Mouse (Mus musculus): ENCODE measurements around the gene Fxyd3. TPM values are rescaled to one million over a fixed set of nuclear protein-coding genes. Genes with fewer than 3 reads are reported as not detected.

Fxyd3 gene
- polyA plus RNA-seq, 1 experiment from 2014 or later: 22.5 TPM

GRCm38 (mm10) chr7:31034789-31035188 is 41.7 kb downstream of the Fxyd3 start:
- H3K4me1 ChIP-seq (replicated peaks; ENCODE audit: insufficient read depth, low read length): no peaks in the 10 kb centered on the region
- no peak overlapping the region for H3K27ac ChIP-seq
- H3K9me3 ChIP-seq (replicated peaks; ENCODE audit: low read length): no peaks in the 10 kb centered on the region
- 75% methylated on average over 11 of the region's 11 CpGs for WGBS
- H3K4me3 ChIP-seq (replicated peaks; ENCODE audit: low read depth, low read length): no peak overlapping the region
- ATAC-seq (replicated peaks; ENCODE audit: low FRiP score, low read depth) (no peak), DNase-seq (ENCODE audit: low spot score) (no peak)
- H3K4me2 ChIP-seq (ENCODE audit: low read length): no peak overlapping the region
- H3K9ac ChIP-seq (ENCODE audit: low read depth, low read length): no peak overlapping the region
- H3K36me3 ChIP-seq (ENCODE audit: insufficient read depth, low read length): no peaks in the 10 kb centered on the region
- peak; percentile 33; the same call in 1 of the 2 replicates for TF ChIP-seq CTCF (IDR thresholded peaks at IDR 0.05; ENCODE audit: low read depth)
- H3K27me3 ChIP-seq (ENCODE audit: insufficient read depth, low read length): no peaks in the 10 kb centered on the region

GRCm38 (mm10) chr7:31033409-31034165 is 42.9 kb downstream of the Fxyd3 start:
- 44% methylated on average over 9 of the region's 9 CpGs for WGBS
- no peak overlapping the region for H3K4me2 ChIP-seq (ENCODE audit: low read length)
- H3K9ac ChIP-seq (ENCODE audit: low read depth, low read length): no peak overlapping the region
- no peaks in the 10 kb centered on the region for H3K27me3 ChIP-seq (ENCODE audit: insufficient read depth, low read length)
- H3K9me3 ChIP-seq (replicated peaks; ENCODE audit: low read length): no peaks in the 10 kb centered on the region
- H3K4me1 ChIP-seq (replicated peaks; ENCODE audit: insufficient read depth, low read length): no peaks in the 10 kb centered on the region
- no peaks in the 10 kb centered on the region for H3K36me3 ChIP-seq (ENCODE audit: insufficient read depth, low read length)
- no peak for TF ChIP-seq CTCF (IDR thresholded peaks at IDR 0.05; ENCODE audit: low read depth)
- no peak overlapping the region for H3K4me3 ChIP-seq (replicated peaks; ENCODE audit: low read depth, low read length)
- H3K27ac ChIP-seq: no peak overlapping the region
- peak; percentile 43; the same call in 1 of the 2 replicates for ATAC-seq (replicated peaks; ENCODE audit: low FRiP score, low read depth)
- DNase-seq (ENCODE audit: low spot score): no peak

GRCm38 (mm10) chr7:31031731-31032130 is 44.8 kb downstream of the Fxyd3 start:
- H3K9me3 ChIP-seq (replicated peaks; ENCODE audit: low read length): no peaks in the 10 kb centered on the region
- no peak for DNase-seq (ENCODE audit: low spot score)
- no peak overlapping the region for H3K27ac ChIP-seq
- TF ChIP-seq CTCF (IDR thresholded peaks at IDR 0.05; ENCODE audit: low read depth): no peak
- H3K4me2 ChIP-seq (ENCODE audit: low read length): no peak overlapping the region
- H3K4me1 ChIP-seq (replicated peaks; ENCODE audit: insufficient read depth, low read length): no peaks in the 10 kb centered on the region
- H3K9ac ChIP-seq (ENCODE audit: low read depth, low read length): no peak overlapping the region
- no peak for ATAC-seq (replicated peaks; ENCODE audit: low FRiP score, low read depth)
- H3K4me3 ChIP-seq (replicated peaks; ENCODE audit: low read depth, low read length): no peak overlapping the region
- no peaks in the 10 kb centered on the region for H3K36me3 ChIP-seq (ENCODE audit: insufficient read depth, low read length)
- H3K27me3 ChIP-seq (ENCODE audit: insufficient read depth, low read length): no peaks in the 10 kb centered on the region
- WGBS: 79% methylated on average over 7 of the region's 7 CpGs

GRCm38 (mm10) chr7:31030717-31031116 is 45.8 kb downstream of the Fxyd3 start:
- WGBS: 69% methylated on average over 2 of the region's 2 CpGs

GRCm38 (mm10) chr7:31028609-31029008 is 47.9 kb downstream of the Fxyd3 start:
- Histone ChIP-seq H3K4me2 (ENCODE audit: low read length) (no peak overlapping the region), H3K27me3 (ENCODE audit: insufficient read depth, low read length) (no peaks in the 10 kb centered on the region), H3K4me1 (replicated peaks; ENCODE audit: insufficient read depth, low read length) (no peaks in the 10 kb centered on the region), H3K36me3 (ENCODE audit: insufficient read depth, low read length) (no peaks in the 10 kb centered on the region), H3K9me3 (replicated peaks; ENCODE audit: low read length) (no peaks in the 10 kb centered on the region), H3K4me3 (replicated peaks; ENCODE audit: low read depth, low read length) (no peak overlapping the region), H3K27ac (no peak overlapping the region), H3K9ac (ENCODE audit: low read depth, low read length) (no peak overlapping the region)
- ATAC-seq (replicated peaks; ENCODE audit: low FRiP score, low read depth) (no peak), DNase-seq (ENCODE audit: low spot score) (no peak)
- TF ChIP-seq CTCF (IDR thresholded peaks at IDR 0.05; ENCODE audit: low read depth): no peak
- whole genome bisulfite sequencing: 66% methylated on average over 8 of the region's 8 CpGs

More at GRCm38 (mm10) chr7:31030717-31031116, 45.8 kb downstream of the Fxyd3 start:
- H3K36me3 ChIP-seq (ENCODE audit: insufficient read depth, low read length): no peaks in the 10 kb centered on the region
- H3K27ac ChIP-seq: no peak overlapping the region
- no peak overlapping the region for H3K9ac ChIP-seq (ENCODE audit: low read depth, low read length)
- no peak overlapping the region for H3K4me2 ChIP-seq (ENCODE audit: low read length)
- no peak overlapping the region for H3K4me3 ChIP-seq (replicated peaks; ENCODE audit: low read depth, low read length)
- no peaks in the 10 kb centered on the region for H3K27me3 ChIP-seq (ENCODE audit: insufficient read depth, low read length)
- no peaks in the 10 kb centered on the region for H3K9me3 ChIP-seq (replicated peaks; ENCODE audit: low read length)
- peak; percentile 27; the same call in 1 of the 2 replicates for TF ChIP-seq CTCF (IDR thresholded peaks at IDR 0.05; ENCODE audit: low read depth)
- H3K4me1 ChIP-seq (replicated peaks; ENCODE audit: insufficient read depth, low read length): no peaks in the 10 kb centered on the region
- no peak for ATAC-seq (replicated peaks; ENCODE audit: low FRiP score, low read depth)
- DNase-seq (ENCODE audit: low spot score): no peak

Small RNA genes lying within 50 kb of the gene (microRNA-seq; reads per million reads assigned to microRNA genes)
- gene Mir7050: not detected

Other genes starting within 250 kb of the Fxyd3 start
- 0.20 TPM in 1 of 2 replicates, not detected in the other for gene Ffar3, start 220.5 kb downstream of the Fxyd3 start, polyA plus RNA-seq (2015; fragmentation: Nextera tagmentation; extraction: Ambion mirVana)
- gene Ffar1, start 215.1 kb downstream of the Fxyd3 start, polyA plus RNA-seq (2015; fragmentation: Nextera tagmentation; extraction: Ambion mirVana): 0.03 TPM in 1 of 2 replicates, not detected in the other
- 0.20 and 0.45 TPM in 2 replicates for gene Cd22, start 196.4 kb downstream of the Fxyd3 start, polyA plus RNA-seq (2015; fragmentation: Nextera tagmentation; extraction: Ambion mirVana)
- gene Mag, start 161.8 kb downstream of the Fxyd3 start, polyA plus RNA-seq (2015; fragmentation: Nextera tagmentation; extraction: Ambion mirVana): 0.79 and 0.91 TPM in 2 replicates
- gene Hamp2, start 152.0 kb downstream of the Fxyd3 start, polyA plus RNA-seq (2015; fragmentation: Nextera tagmentation; extraction: Ambion mirVana): not detected in 2 replicates
- gene Hamp, start 132.7 kb downstream of the Fxyd3 start, polyA plus RNA-seq (2015; fragmentation: Nextera tagmentation; extraction: Ambion mirVana): not detected in 2 replicates
- gene Usf2, start 119.9 kb downstream of the Fxyd3 start, polyA plus RNA-seq (2015; fragmentation: Nextera tagmentation; extraction: Ambion mirVana): 21.9 and 22.3 TPM in 2 replicates
- gene Lsr, start 103.2 kb downstream of the Fxyd3 start, polyA plus RNA-seq (2015; fragmentation: Nextera tagmentation; extraction: Ambion mirVana): 58.4 and 60.6 TPM in 2 replicates
- gene Fam187b, start 102.9 kb downstream of the Fxyd3 start, polyA plus RNA-seq (2015; fragmentation: Nextera tagmentation; extraction: Ambion mirVana): 8.9 and 9.2 TPM in 2 replicates
- gene Fxyd5, start 34.2 kb downstream of the Fxyd3 start, polyA plus RNA-seq (2015; fragmentation: Nextera tagmentation; extraction: Ambion mirVana): 31.5 and 35.9 TPM in 2 replicates
- gene Fxyd7, start 25.2 kb downstream of the Fxyd3 start, polyA plus RNA-seq (2015; fragmentation: Nextera tagmentation; extraction: Ambion mirVana): 6.1 and 8.5 TPM in 2 replicates
- gene Fxyd1, start 19.5 kb downstream of the Fxyd3 start, polyA plus RNA-seq (2015; fragmentation: Nextera tagmentation; extraction: Ambion mirVana): 62.0 and 76.3 TPM in 2 replicates
- gene Lgi4, start 17.4 kb downstream of the Fxyd3 start, polyA plus RNA-seq (2015; fragmentation: Nextera tagmentation; extraction: Ambion mirVana): 0.24 and 0.34 TPM in 2 replicates
- gene Hpn, start 38.6 kb upstream of the Fxyd3 start, polyA plus RNA-seq (2015; fragmentation: Nextera tagmentation; extraction: Ambion mirVana): 106 and 110 TPM in 2 replicates
- gene Scn1b, start 50.3 kb upstream of the Fxyd3 start, polyA plus RNA-seq (2015; fragmentation: Nextera tagmentation; extraction: Ambion mirVana): 2.2 and 2.8 TPM in 2 replicates
- gene Gramd1a, start 79.2 kb upstream of the Fxyd3 start, polyA plus RNA-seq (2015; fragmentation: Nextera tagmentation; extraction: Ambion mirVana): 36.2 and 36.3 TPM in 2 replicates
- not detected in 2 replicates for gene Scgb2b2, start 213.8 kb upstream of the Fxyd3 start, polyA plus RNA-seq (2015; fragmentation: Nextera tagmentation; extraction: Ambion mirVana)
- not detected in 2 replicates for gene Scgb1b2, start 215.1 kb upstream of the Fxyd3 start, polyA plus RNA-seq (2015; fragmentation: Nextera tagmentation; extraction: Ambion mirVana)

Data from kidney, postnatal 0 days (tissue).